Mouse (Mus musculus) gastrocnemius, postnatal 4 days (tissue): ENCODE results near the gene Popdc3. TPM values are rescaled to one million over a fixed set of nuclear protein-coding genes. Genes with fewer than 3 reads are reported as not detected.

Experiments used
- total RNA-seq, 2 experiments: library from RNA; stranded (reverse); gene quantifications; 2 replicates each; pipeline ENCODE4 v1.2.3; 2021

Popdc3 gene
- total RNA-seq, 2 experiments from 2014 or later = 36.0 to 38.7 TPM

Other genes with a start within 250 kb of the Popdc3 start
- gene Prep, start 110.9 kb upstream of the Popdc3 start, total RNA-seq = 10 to 100 TPM; 14.7 to 15.0 TPM
- 10 to 100 TPM; 29.4 to 33.8 TPM for gene Bves, start 157.7 kb downstream of the Popdc3 start, total RNA-seq